Mouse (Mus musculus): ENCODE data around the gene 9230112D13Rik. TPM values are rescaled to one million over a fixed set of nuclear protein-coding genes. Genes with fewer than 3 reads are reported as not detected.

Gene 9230112D13Rik
- total RNA-seq, 4 experiments from 2014 or later = not detected

GRCm38 (mm10) chr14:34540685-34541162 lies 18.1 kb upstream of the 9230112D13Rik start:
- DNase-seq = no peak

GRCm38 (mm10) chr14:34535883-34536282 lies 13.3 kb upstream of the 9230112D13Rik start:
- no peak for DNase-seq

- no peak for DNase-seq
Observed at GRCm38 (mm10) chr14:34533537-34533936, 10.9 kb upstream of the 9230112D13Rik start.

- no peak for DNase-seq
Observed at GRCm38 (mm10) chr14:34532536-34532935, 9.9 kb upstream of the 9230112D13Rik start.

- DNase-seq = no peak
Observed at GRCm38 (mm10) chr14:34528804-34529203, 6.2 kb upstream of the 9230112D13Rik start.

- DNase-seq = no peak
Observed at GRCm38 (mm10) chr14:34517959-34518544, 4.5 kb downstream of the 9230112D13Rik start.

GRCm38 (mm10) chr14:34516960-34517577 lies 5.5 kb downstream of the 9230112D13Rik start:
- DNase-seq = no peak

- DNase-seq = no peak
Observed at GRCm38 (mm10) chr14:34515860-34516259, 6.7 kb downstream of the 9230112D13Rik start.

- DNase-seq = no peak
Observed at GRCm38 (mm10) chr14:34514120-34514519, 8.5 kb downstream of the 9230112D13Rik start.

GRCm38 (mm10) chr14:34512602-34513001 lies 10.0 kb downstream of the 9230112D13Rik start:
- DNase-seq = no peak

GRCm38 (mm10) chr14:34511901-34512300 lies 10.7 kb downstream of the 9230112D13Rik start:
- DNase-seq = no peak

- no peak for DNase-seq
Observed at GRCm38 (mm10) chr14:34508842-34509439, 13.7 kb downstream of the 9230112D13Rik start.

- peak; percentile 60 for DNase-seq
Observed at GRCm38 (mm10) chr14:34508187-34508840, 14.3 kb downstream of the 9230112D13Rik start.

- no peak for DNase-seq
Observed at GRCm38 (mm10) chr14:34505309-34505708, 17.3 kb downstream of the 9230112D13Rik start.

GRCm38 (mm10) chr14:34504377-34504776 lies 18.2 kb downstream of the 9230112D13Rik start:
- DNase-seq = no peak

- DNase-seq = no peak
Observed at GRCm38 (mm10) chr14:34503759-34504158, 18.8 kb downstream of the 9230112D13Rik start.

- no peak for DNase-seq
Observed at GRCm38 (mm10) chr14:34503325-34503647, 19.3 kb downstream of the 9230112D13Rik start, which contains the start of gene Bmpr1a. Gene Bmpr1a, minus strand, starts transcription at chr14:34503341.

- DNase-seq = peak; percentile 77
Observed at GRCm38 (mm10) chr14:34502475-34503324, 19.9 kb downstream of the 9230112D13Rik start.

GRCm38 (mm10) chr14:34501804-34502474 lies 20.7 kb downstream of the 9230112D13Rik start:
- peak; percentile 31 for DNase-seq

GRCm38 (mm10) chr14:34501447-34501803 lies 21.2 kb downstream of the 9230112D13Rik start:
- DNase-seq = no peak

- DNase-seq = no peak
Observed at GRCm38 (mm10) chr14:34500309-34500708, 22.3 kb downstream of the 9230112D13Rik start.

GRCm38 (mm10) chr14:34499664-34500063 lies 22.9 kb downstream of the 9230112D13Rik start:
- DNase-seq = no peak

All from adrenal gland, adult 8-10 months (tissue).